Mouse (Mus musculus) adrenal gland, adult 18-20 months (tissue): ENCODE data around the gene Setd2. TPM values are rescaled to one million over a fixed set of nuclear protein-coding genes. Genes with fewer than 3 reads are reported as not detected.
A peak's percentile ranks its signal among the peaks of the same experiment; 100 is the strongest.

Source experiments
- DNase-seq, 2 experiments: peaks; one replicate each; pipeline ENCODE4 v3.0.0; 2021 to 2022; ENCODE audit warnings: low spot score in 2 of 2
- total RNA-seq, 2 experiments: library from RNA; stranded (reverse); gene quantifications; 1 replicate in 1 of 2; 2 replicates in 1 of 2; pipeline ENCODE4 v1.2.3; 2021

The Setd2 gene
- total RNA-seq, 2 experiments from 2014 or later: 52.4 to 65.0 TPM

- peak in 1 of 2 experiments; percentile 20 for DNase-seq
These were observed 90.3 kb downstream of the Setd2 start for GRCm38 (mm10) chr9:110622621-110623219.

- peak in 1 of 2 experiments; percentile 12 for DNase-seq
These were observed 91.2 kb downstream of the Setd2 start for GRCm38 (mm10) chr9:110623416-110624195.

- peak; percentile 80 to 83 for DNase-seq
These were observed 92.2 kb downstream of the Setd2 start, which contains the start of gene Nradd for GRCm38 (mm10) chr9:110624361-110625166. TSS of gene Nradd (minus strand) at chr9:110624452.

- DNase-seq: no peak
These were observed 93.0 kb downstream of the Setd2 start for GRCm38 (mm10) chr9:110625350-110625908.

- DNase-seq: no peak
These were observed 97.8 kb downstream of the Setd2 start for GRCm38 (mm10) chr9:110630171-110630570.

DNA sequence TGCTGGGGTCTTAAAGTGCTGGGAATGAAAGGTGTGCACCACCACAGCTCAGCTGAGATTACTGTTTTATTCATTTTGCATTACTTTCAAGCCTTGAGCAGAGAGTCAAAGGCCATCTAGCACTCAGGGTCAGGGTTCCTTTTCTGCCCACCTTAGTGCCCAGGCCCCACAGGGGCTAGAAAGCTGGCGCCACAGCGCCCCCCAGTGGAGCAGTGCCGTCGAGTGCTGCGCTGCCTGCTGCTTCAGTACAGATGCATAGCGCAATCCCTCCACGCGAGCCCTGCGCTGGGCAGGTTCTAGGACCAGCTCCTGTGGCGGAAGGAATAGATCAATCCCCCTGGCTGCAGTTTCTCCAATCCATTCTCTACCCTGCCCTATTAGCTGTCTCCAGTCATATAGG is 98.8 kb downstream of the Setd2 start:
- DNase-seq: peak; percentile 45 to 76

- DNase-seq: no peak
These were observed 99.4 kb downstream of the Setd2 start for GRCm38 (mm10) chr9:110631651-110632275.

GRCm38 (mm10) chr9:110632671-110633070 is 100.3 kb downstream of the Setd2 start:
- DNase-seq: no peak

DNA sequence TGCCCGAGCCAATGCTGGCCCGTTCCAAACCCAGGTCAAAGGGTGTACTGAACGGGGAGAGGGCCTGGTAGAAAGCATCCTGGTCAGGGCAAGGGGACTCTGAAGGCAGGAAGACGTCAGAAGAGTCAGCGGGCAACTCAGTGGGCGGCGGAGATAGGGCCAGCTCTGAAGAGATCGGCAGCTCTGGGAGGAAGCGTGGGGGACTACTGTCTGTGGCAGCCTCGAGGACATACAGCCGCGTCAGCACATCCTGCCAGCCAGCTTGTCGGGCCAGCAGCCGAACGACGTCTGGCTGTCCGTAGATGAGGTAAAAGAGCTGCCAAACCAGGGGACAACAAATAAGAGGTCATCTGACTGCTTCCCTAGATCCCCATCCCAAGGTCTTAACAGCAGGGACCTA is 101.5 kb downstream of the Setd2 start:
- DNase-seq: no peak

GRCm38 (mm10) chr9:110635225-110635624 is 102.8 kb downstream of the Setd2 start:
- peak; percentile 95 to 97 for DNase-seq

GRCm38 (mm10) chr9:110638611-110639021 is 106.2 kb downstream of the Setd2 start:
- DNase-seq: no peak

GRCm38 (mm10) chr9:110641006-110641405 is 108.6 kb downstream of the Setd2 start:
- DNase-seq: no peak

GRCm38 (mm10) chr9:110642812-110643524 is 110.6 kb downstream of the Setd2 start:
- DNase-seq: no peak

- DNase-seq: no peak
These were observed 111.4 kb downstream of the Setd2 start for GRCm38 (mm10) chr9:110643787-110644186.

DNA sequence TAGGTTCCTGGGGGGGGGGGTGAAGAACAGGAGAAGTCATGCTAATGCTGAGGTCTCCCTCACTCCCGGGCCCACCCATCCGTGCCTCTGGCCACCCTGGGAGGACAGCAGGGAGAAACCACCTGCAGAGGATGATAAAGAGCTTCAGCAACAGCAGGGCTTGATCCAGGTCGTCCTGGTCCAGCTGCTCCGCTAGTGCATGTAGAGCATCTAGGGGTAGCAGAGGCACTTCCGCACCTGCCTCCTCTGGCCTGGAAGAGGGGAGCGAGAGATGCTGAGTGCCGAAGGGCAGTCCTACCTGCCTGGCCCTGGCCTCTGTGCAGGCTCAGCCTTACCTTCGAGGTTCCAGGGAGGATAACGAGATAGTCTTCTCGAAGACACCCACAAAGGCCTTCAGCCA is 111.9 kb downstream of the Setd2 start:
- no peak for DNase-seq

DNA sequence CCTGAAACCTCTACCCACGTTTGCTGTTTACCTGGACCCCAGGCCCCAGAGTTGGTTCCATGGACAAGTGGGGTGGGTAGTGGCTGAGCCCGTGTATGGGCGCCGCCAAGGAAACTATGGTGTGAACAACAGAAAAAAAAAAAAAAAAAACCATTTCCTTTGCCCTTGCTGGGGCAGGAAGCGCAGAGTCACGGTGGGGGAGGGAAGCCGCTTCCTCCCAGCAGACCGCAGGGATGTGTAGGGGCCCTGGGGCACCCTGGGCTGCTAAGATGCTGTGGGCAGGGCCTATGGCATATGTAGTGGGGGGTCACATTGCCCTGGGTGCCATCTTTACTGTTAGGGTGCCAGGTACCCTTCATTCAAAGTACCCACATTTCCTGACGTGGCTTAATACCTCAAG is 112.8 kb downstream of the Setd2 start:
- no peak for DNase-seq

GRCm38 (mm10) chr9:110649775-110650174 is 117.4 kb downstream of the Setd2 start:
- DNase-seq: no peak

DNA sequence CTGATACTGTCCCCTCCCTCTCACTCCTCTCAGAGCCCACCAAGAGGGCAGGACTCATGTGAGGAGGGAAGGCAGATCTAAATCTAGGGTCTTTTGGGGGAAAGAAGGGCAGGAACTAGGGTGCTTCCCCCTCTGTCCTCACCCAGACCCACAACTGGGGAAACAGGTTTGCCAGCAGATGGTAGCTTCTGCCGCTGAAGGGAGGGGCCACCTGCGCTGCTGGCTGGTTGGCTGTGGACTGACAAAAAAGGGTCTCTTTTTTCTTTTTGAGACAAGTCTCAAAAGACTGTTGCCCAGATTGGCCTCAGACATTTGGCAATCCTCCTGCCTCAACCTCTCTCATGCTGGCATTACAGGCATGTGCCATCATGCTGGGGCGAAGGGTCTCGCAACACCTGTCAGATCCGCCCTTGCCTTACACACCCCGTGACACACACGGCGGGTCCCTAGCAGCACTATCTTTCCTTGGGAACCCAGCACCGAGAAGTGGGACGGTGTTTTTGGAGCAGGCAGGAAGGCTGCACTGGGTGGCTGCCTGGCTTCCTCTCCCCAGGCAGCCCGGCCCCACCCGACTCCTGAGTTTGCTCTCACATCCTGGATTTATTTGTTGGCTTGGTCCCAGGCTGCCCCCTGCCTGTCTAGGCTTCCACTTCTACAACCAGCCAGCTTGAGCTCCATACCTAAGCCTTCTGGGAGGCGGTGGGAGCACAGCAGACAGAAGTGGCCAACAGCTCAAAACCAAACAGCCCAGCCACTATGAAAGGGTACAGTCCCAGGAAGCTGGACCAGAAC is 119.7 kb downstream of the Setd2 start:
- no peak for DNase-seq

GRCm38 (mm10) chr9:110652963-110653654 is 120.7 kb downstream of the Setd2 start:
- no peak for DNase-seq
